Mouse (Mus musculus) adrenal gland, adult (tissue): ENCODE results near the gene Gm3646.

Experiments
- DNase-seq, 2 experiments: peaks; one replicate each; pipeline ENCODE4 v3.0.0; 2022 to 2023; ENCODE audit warnings: low spot score in 1 of 2; ENCODE audit not compliant: inconsistent age in 2 of 2

Gene Gm3646

GRCm38 (mm10) chr1:39805243-39805979 lies at the start of gene Gm3646:
TSS of gene Gm3646 (minus strand) at chr1:39805332.
- DNase-seq = peak; percentile 41 to 80

GRCm38 (mm10) chr1:39847066-39847465 lies 41.9 kb upstream of the Gm3646 start:
- peak in 1 of 2 experiments; percentile 50 for DNase-seq

- no peak for DNase-seq
Observed at GRCm38 (mm10) chr1:39846031-39846550, 41.0 kb upstream of the Gm3646 start.

GRCm38 (mm10) chr1:39843328-39843727 lies 38.2 kb upstream of the Gm3646 start:
- no peak for DNase-seq

GRCm38 (mm10) chr1:39842218-39843007 lies 37.3 kb upstream of the Gm3646 start:
- no peak for DNase-seq

- no peak for DNase-seq
Observed at GRCm38 (mm10) chr1:39840856-39841255, 35.7 kb upstream of the Gm3646 start.

GRCm38 (mm10) chr1:39839838-39840237 lies 34.7 kb upstream of the Gm3646 start:
- no peak for DNase-seq

- no peak for DNase-seq
Observed at GRCm38 (mm10) chr1:39839217-39839616, 34.1 kb upstream of the Gm3646 start.

- no peak for DNase-seq
Observed at GRCm38 (mm10) chr1:39838487-39839169, 33.5 kb upstream of the Gm3646 start.

GRCm38 (mm10) chr1:39831594-39832039 lies 26.5 kb upstream of the Gm3646 start:
- no peak for DNase-seq

- DNase-seq = no peak
Observed at GRCm38 (mm10) chr1:39830786-39831593, 25.9 kb upstream of the Gm3646 start.

- no peak for DNase-seq
Observed at GRCm38 (mm10) chr1:39824902-39825301, 19.8 kb upstream of the Gm3646 start.

GRCm38 (mm10) chr1:39824240-39824639 lies 19.1 kb upstream of the Gm3646 start:
- no peak for DNase-seq

- DNase-seq = peak in 1 of 2 experiments; percentile 41
Observed at GRCm38 (mm10) chr1:39819596-39819995, 14.5 kb upstream of the Gm3646 start.

- DNase-seq = no peak
Observed at GRCm38 (mm10) chr1:39815766-39816165, 10.6 kb upstream of the Gm3646 start.

GRCm38 (mm10) chr1:39813067-39813466 lies 7.9 kb upstream of the Gm3646 start:
- DNase-seq = peak in 1 of 2 experiments; percentile 15

GRCm38 (mm10) chr1:39804789-39805188 lies 343 bp downstream of the Gm3646 start:
- no peak for DNase-seq

GRCm38 (mm10) chr1:39802946-39803345 lies 2.2 kb downstream of the Gm3646 start:
- no peak for DNase-seq

- DNase-seq = no peak
Observed at GRCm38 (mm10) chr1:39797496-39797895, 7.6 kb downstream of the Gm3646 start.

GRCm38 (mm10) chr1:39796765-39797164 lies 8.4 kb downstream of the Gm3646 start:
- DNase-seq = no peak
